Mouse (Mus musculus) intestine, embryonic 16.5 days (tissue): ENCODE results near the gene Gm49378. TPM values are rescaled to one million over a fixed set of nuclear protein-coding genes. Genes with fewer than 3 reads are reported as not detected.

ENCODE experiments used
- ATAC-seq: fragments of 200-750 bp; cut with Nextera tagmentation; 2 replicates; pipeline ENCODE4 v1.8.0; 2017; ENCODE audit warnings: moderate TSS enrichment, moderate library complexity
- H3K27ac ChIP-seq: fragments of 300-500 bp; sonication (generic); 2 replicates; pipeline ENCODE4 v1.5.1; 2014; ENCODE audit warnings: mild to moderate bottlenecking, low read length
- H3K27me3 ChIP-seq: fragments of 300-500 bp; sonication (generic); replicated peaks from 2 replicates; pipeline ENCODE4 v1.6.1; 2014; ENCODE audit warnings: low read length, control low read depth, mixed read lengths; ENCODE audit not compliant: control insufficient read depth, insufficient read depth
- H3K36me3 ChIP-seq: fragments of 300-500 bp; sonication (generic); 2 replicates; pipeline ENCODE4 v1.6.1; 2014; ENCODE audit warnings: low read length, control low read depth; ENCODE audit not compliant: control insufficient read depth, insufficient read depth
- H3K4me1 ChIP-seq: fragments of 300-500 bp; sonication (generic); 2 replicates; pipeline ENCODE4 v1.6.1; 2014; ENCODE audit warnings: low read length, control low read depth, mixed read lengths; ENCODE audit not compliant: control insufficient read depth, insufficient read depth
- H3K4me2 ChIP-seq: fragments of 300-500 bp; sonication (generic); 2 replicates; pipeline ENCODE4 v1.6.1; 2014; ENCODE audit warnings: low read depth, low read length, control low read depth
- H3K4me3 ChIP-seq: fragments of 300-500 bp; sonication (generic); 2 replicates; pipeline ENCODE4 v1.5.1; 2014; ENCODE audit warnings: mild to moderate bottlenecking, low read length
- H3K9ac ChIP-seq: fragments of 300-500 bp; sonication (generic); 2 replicates; pipeline ENCODE4 v1.6.1; 2014; ENCODE audit warnings: low read depth, low read length
- H3K9me3 ChIP-seq: fragments of 300-500 bp; sonication (generic); 2 replicates; pipeline ENCODE4 v1.6.1; 2016; ENCODE audit warnings: low read length, control low read depth; ENCODE audit not compliant: control insufficient read depth
- WGBS: fragments of 180-500 bp; shearing (Covaris S2); extraction: QIAGEN DNeasy Blood & Tissue Kit; methylation state at CpG from one replicate; pipeline ENCODE4 v1.1.7; 2014; 5-methylcytosine and 5-hydroxymethylcytosine counted together
- polyA plus RNA-seq: library from polyadenylated mRNA; unstranded; fragments of >200 nt; fragmentation: Nextera tagmentation; extraction: Ambion mirVana; gene quantifications from 2 replicates; pipeline ENCODE4 v1.2.1, GENCODE M21; 2015

The Gm49378 gene
- polyA plus RNA-seq, 1 experiment from 2014 or later, result 0.70 TPM

GRCm38 (mm10) chr14:55615876-55616275 is 21.8 kb downstream of the Gm49378 start:
- Histone ChIP-seq H3K4me1 (peaks cover 9% of the 10 kb centered on the region; the same call in 1 of the 2 replicates), H3K9me3 (no peaks in the 10 kb centered on the region), H3K9ac (no peak overlapping the region), H3K27me3 (no peaks in the 10 kb centered on the region), H3K4me2 (no peak overlapping the region), H3K27ac (no peak overlapping the region), H3K4me3 (no peak overlapping the region), H3K36me3 (no peaks in the 10 kb centered on the region)
- ATAC-seq, result no peak
- 35% methylated on average over 2 of the region's 2 CpGs for WGBS

GRCm38 (mm10) chr14:55614565-55615178 is 23.0 kb downstream of the Gm49378 start:
- H3K4me3 ChIP-seq, result no peak overlapping the region
- no peaks in the 10 kb centered on the region for H3K27me3 ChIP-seq
- H3K27ac ChIP-seq, result no peak overlapping the region
- no peak for ATAC-seq
- H3K9ac ChIP-seq, result no peak overlapping the region
- no peak overlapping the region for H3K4me2 ChIP-seq
- 74% methylated on average over 7 of the region's 7 CpGs for WGBS
- H3K4me1 ChIP-seq, result peaks cover 9% of the 10 kb centered on the region; the same call in 1 of the 2 replicates
- H3K9me3 ChIP-seq, result no peaks in the 10 kb centered on the region
- H3K36me3 ChIP-seq, result no peaks in the 10 kb centered on the region

- Histone ChIP-seq H3K27ac (no peak overlapping the region), H3K27me3 (no peaks in the 10 kb centered on the region), H3K36me3 (peaks cover 5% of the 10 kb centered on the region; the same call in 1 of the 2 replicates), H3K4me3 (no peak overlapping the region), H3K4me1 (peaks cover 3% of the 10 kb centered on the region; the same call in 1 of the 2 replicates), H3K9me3 (no peaks in the 10 kb centered on the region), H3K4me2 (no peak overlapping the region), H3K9ac (no peak overlapping the region)
- WGBS, result 70% methylated on average over 6 of the region's 6 CpGs
- no peak for ATAC-seq
Observed at GRCm38 (mm10) chr14:55613346-55613745, 24.3 kb downstream of the Gm49378 start.

GRCm38 (mm10) chr14:55608339-55608738 is 29.4 kb downstream of the Gm49378 start:
- WGBS, result 96% methylated on average over 6 of the region's 6 CpGs
- H3K27ac ChIP-seq, result no peak overlapping the region
- H3K4me2 ChIP-seq, result no peak overlapping the region

GRCm38 (mm10) chr14:55605743-55606459 is 31.8 kb downstream of the Gm49378 start:
- no peak for ATAC-seq
- Histone ChIP-seq H3K27me3 (no peaks in the 10 kb centered on the region), H3K4me2 (no peak overlapping the region), H3K36me3 (peaks cover 15% of the 10 kb centered on the region), H3K27ac (no peak overlapping the region), H3K4me1 (peaks cover 8% of the 10 kb centered on the region; the same call in 1 of the 2 replicates), H3K4me3 (no peak overlapping the region), H3K9ac (no peak overlapping the region), H3K9me3 (no peaks in the 10 kb centered on the region)
- 94% methylated on average over 16 of the region's 16 CpGs for WGBS

More at GRCm38 (mm10) chr14:55608339-55608738, 29.4 kb downstream of the Gm49378 start:
- Histone ChIP-seq H3K27me3 (no peaks in the 10 kb centered on the region), H3K36me3 (peaks cover 10% of the 10 kb centered on the region), H3K9ac (no peak overlapping the region), H3K4me3 (no peak overlapping the region), H3K4me1 (peaks cover 8% of the 10 kb centered on the region; the same call in 1 of the 2 replicates), H3K9me3 (no peaks in the 10 kb centered on the region)
- ATAC-seq, result no peak

- WGBS, result 90% methylated on average over 11 of the region's 11 CpGs
- no peak for ATAC-seq
- H3K4me2 ChIP-seq, result 0 out of 2 replicates have a peak overlapping the region, but pooled peaks have one; percentile 17
- H3K27ac ChIP-seq, result no peak overlapping the region
- H3K4me1 ChIP-seq, result peaks cover 8% of the 10 kb centered on the region; the same call in 1 of the 2 replicates
- no peaks in the 10 kb centered on the region for H3K9me3 ChIP-seq
- no peaks in the 10 kb centered on the region for H3K27me3 ChIP-seq
- 0 out of 2 replicates have a peak overlapping the region, but pooled peaks have one; percentile 0 for H3K4me3 ChIP-seq
- no peak overlapping the region for H3K9ac ChIP-seq
- H3K36me3 ChIP-seq, result peaks cover 21% of the 10 kb centered on the region
Observed at GRCm38 (mm10) chr14:55604823-55605222, 32.9 kb downstream of the Gm49378 start.

- H3K9ac ChIP-seq, result peak overlapping the region; percentile 70
- H3K4me1 ChIP-seq, result peaks cover 8% of the 10 kb centered on the region; the same call in 1 of the 2 replicates
- WGBS, result 13% methylated on average over 19 of the region's 19 CpGs
- peak overlapping the region; percentile 48 for H3K4me3 ChIP-seq
- H3K9me3 ChIP-seq, result no peaks in the 10 kb centered on the region
- peak; percentile 95 for ATAC-seq
- peak overlapping the region; percentile 84 for H3K27ac ChIP-seq
- no peaks in the 10 kb centered on the region for H3K27me3 ChIP-seq
- H3K36me3 ChIP-seq, result peaks cover 27% of the 10 kb centered on the region
- H3K4me2 ChIP-seq, result peak overlapping the region; percentile 64
Observed at GRCm38 (mm10) chr14:55603633-55604576, 33.8 kb downstream of the Gm49378 start.

GRCm38 (mm10) chr14:55603271-55603632 is 34.4 kb downstream of the Gm49378 start, which contains the start of gene Irf9:
TSS of gene Irf9 (plus strand) at chr14:55603571.
- 81% methylated on average over 7 of the region's 7 CpGs for WGBS
- no peak for ATAC-seq
- peak within 1 kb of the TSS; percentile 48 for H3K4me3 ChIP-seq

More at GRCm38 (mm10) chr14:55603271-55603632, 34.4 kb downstream of the Gm49378 start, which contains the start of gene Irf9:
- Histone ChIP-seq H3K36me3 (peaks cover 27% of the 10 kb centered on the region), H3K9ac (peak within 1 kb of the TSS; percentile 70), H3K4me1 (peaks cover 8% of the 10 kb centered on the region; the same call in 1 of the 2 replicates), H3K27me3 (no peaks in the 10 kb centered on the region), H3K27ac (peak within 1 kb of the TSS; percentile 84), H3K9me3 (no peaks in the 10 kb centered on the region), H3K4me2 (peak within 1 kb of the TSS; percentile 64)
